Mouse (Mus musculus) lung, postnatal 0 days (tissue): ENCODE measurements around the gene Zfp408.

ENCODE experiments used
- CTCF ChIP-seq: IDR thresholded peaks from 2 replicates; pipeline ENCODE4 v1.5.1; 2016; ENCODE audit warnings: antibody characterized with exemption, mild to moderate bottlenecking
- EP300 ChIP-seq: IDR thresholded peaks from 2 replicates; pipeline ENCODE4 v1.6.1; 2016; ENCODE audit warnings: antibody characterized with exemption, mild to moderate bottlenecking, control low read depth

DNA sequence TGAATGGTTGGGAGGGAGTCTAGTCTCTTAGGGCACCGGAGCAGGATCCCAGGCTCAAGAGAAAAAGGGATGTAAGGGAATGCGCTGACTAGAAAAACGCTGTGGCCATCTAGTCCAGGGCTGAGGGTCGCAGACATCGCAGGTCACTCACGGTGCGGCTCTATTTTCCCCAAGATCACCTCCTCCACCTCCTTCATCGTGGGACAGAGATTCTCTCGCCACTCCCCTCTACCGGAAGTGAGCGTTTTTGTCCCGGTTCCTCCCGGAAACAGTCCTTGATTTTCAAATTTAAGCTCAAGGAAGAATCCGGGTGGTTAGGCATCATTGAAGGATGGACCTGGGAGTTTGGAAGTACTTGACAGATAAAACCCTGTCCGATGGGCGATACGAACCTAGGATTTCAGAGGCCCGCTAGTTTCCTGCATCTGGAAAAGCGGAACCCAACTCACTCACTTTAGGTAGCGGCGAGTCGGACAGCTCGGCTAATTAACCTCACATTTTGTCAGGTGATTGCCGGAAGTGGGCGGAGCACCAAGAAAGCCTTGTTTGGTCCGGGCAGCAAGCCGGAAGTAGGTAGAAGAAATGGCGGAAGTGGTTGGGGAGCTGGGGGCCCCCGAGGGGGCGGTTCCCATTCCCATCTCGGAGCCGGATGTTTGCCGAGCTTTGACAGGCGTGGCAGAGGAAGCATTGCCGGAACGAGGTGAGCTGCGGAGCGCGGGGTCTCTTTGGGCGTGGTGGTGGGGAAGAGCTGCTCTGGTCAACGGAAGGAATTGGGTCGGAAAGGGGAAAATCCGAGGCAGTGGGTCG lies at the start of gene Zfp408, which contains the start of gene Arhgap1:
- no peak for TF ChIP-seq CTCF
- peak; percentile 87 for TF ChIP-seq EP300
